Mouse (Mus musculus) CH12.LX (cell line): ENCODE results near the gene Prr15. TPM values are rescaled to one million over a fixed set of nuclear protein-coding genes. Genes with fewer than 3 reads are reported as not detected.

Experiments used
- DNase-seq: peaks from one replicate; pipeline ENCODE4 v3.0.0-alpha.2; 2013; ENCODE audit errors: extremely low read depth
- H3K27ac ChIP-seq: 2 replicates; pipeline ENCODE4 v1.5.1; 2012; ENCODE audit warnings: low read depth, mild to moderate bottlenecking, control low read depth, moderate library complexity; ENCODE audit not compliant: insufficient read depth
- H3K27me3 ChIP-seq: replicated peaks from 2 replicates; pipeline ENCODE3; 2012; ENCODE audit warnings: inconsistent platforms
- H3K36me3 ChIP-seq, 2 experiments: replicated peaks in 1 of 2; 2 replicates each; pipeline versions ENCODE3 to v1.6.1; 2012; ENCODE audit warnings: inconsistent platforms in 1 of 2, low read length in 1 of 2, mild to moderate bottlenecking in 1 of 2, mixed read lengths in 1 of 2, moderate library complexity in 1 of 2; ENCODE audit not compliant: control insufficient read depth in 1 of 2, insufficient read depth in 1 of 2
- H3K4me1 ChIP-seq, 2 experiments: 2 replicates each; pipeline ENCODE4 v1.6.1; 2012; ENCODE audit warnings: inconsistent platforms in 1 of 2, moderate library complexity in 1 of 2; ENCODE audit not compliant: insufficient read depth in 2 of 2, control insufficient read depth in 1 of 2
- H3K4me2 ChIP-seq: 2 replicates; pipeline ENCODE4 v1.6.1; 2012; ENCODE audit warnings: low read depth, mild to moderate bottlenecking, control low read depth; ENCODE audit not compliant: poor library complexity, insufficient read depth, severe bottlenecking
- H3K4me3 ChIP-seq, 3 experiments: fragments of 150-350 bp in 1 of 3; sonication (generic) in 1 of 3; replicated peaks in 1 of 3; 2 replicates each; pipeline versions ENCODE3 to v1.5.1; 2011 to 2012; ENCODE audit warnings: low read depth in 2 of 3, low read length in 2 of 3, mild to moderate bottlenecking in 2 of 3, moderate library complexity in 2 of 3, control low read depth in 1 of 3, improper control_type of control experiment in 1 of 3, inconsistent platforms in 1 of 3, mixed read lengths in 1 of 3; ENCODE audit not compliant: poor library complexity in 1 of 3
- H3K79me2 ChIP-seq: replicated peaks from 2 replicates; pipeline ENCODE4 v1.6.1; 2012; ENCODE audit warnings: mild to moderate bottlenecking, moderate library complexity; ENCODE audit not compliant: control insufficient read depth, poor library complexity, insufficient read depth, severe bottlenecking; ENCODE audit errors: extremely low read depth
- H3K9ac ChIP-seq: 2 replicates; pipeline ENCODE4 v1.6.1; 2012; ENCODE audit warnings: low read depth, mild to moderate bottlenecking, control low read depth, moderate library complexity; ENCODE audit not compliant: insufficient read depth
- H3K9me3 ChIP-seq: replicated peaks from 2 replicates; pipeline ENCODE3; 2012; ENCODE audit warnings: low read length, inconsistent platforms, mixed read lengths
- EP300 ChIP-seq: IDR thresholded peaks from 2 replicates; pipeline ENCODE4 v1.6.1; 2011; ENCODE audit warnings: low read length, improper control_type of control experiment
- ETS1 ChIP-seq: conservative IDR thresholded peaks from 2 replicates; pipeline ENCODE4 v1.6.1; 2012; ENCODE audit warnings: low read depth, mild to moderate bottlenecking, inconsistent platforms, low read length, improper control_type of control experiment, moderate library complexity
- JUN ChIP-seq: IDR thresholded peaks from 2 replicates; pipeline ENCODE4 v1.6.1; 2011; ENCODE audit warnings: low read depth, mild to moderate bottlenecking, low read length, improper control_type of control experiment, moderate library complexity; ENCODE audit not compliant: insufficient read depth
- MAFK ChIP-seq: IDR thresholded peaks from 2 replicates; pipeline ENCODE4 v1.6.1; 2011; ENCODE audit warnings: low read length, improper control_type of control experiment; ENCODE audit not compliant: insufficient replicate concordance
- MYC ChIP-seq: IDR thresholded peaks from 2 replicates; pipeline ENCODE4 v1.6.1; 2011; ENCODE audit warnings: low read depth, mild to moderate bottlenecking, improper control_type of control experiment, low read length
- POLR2AphosphoS2 ChIP-seq: IDR thresholded peaks from 2 replicates; pipeline ENCODE4 v1.6.1; 2011; ENCODE audit warnings: low read depth, low read length, improper control_type of control experiment
- SMC3 ChIP-seq: IDR thresholded peaks from 2 replicates; pipeline ENCODE4 v1.6.1; 2011; ENCODE audit warnings: low read depth, low read length, improper control_type of control experiment
- TBP ChIP-seq: conservative IDR thresholded peaks from 2 replicates; pipeline ENCODE4 v1.6.1; 2011; ENCODE audit warnings: low read depth, low read length, improper control_type of control experiment
- TCF12 ChIP-seq: IDR thresholded peaks from 2 replicates; pipeline ENCODE4 v1.6.1; 2014; ENCODE audit warnings: low read depth, mild to moderate bottlenecking, inconsistent platforms, low read length, improper control_type of control experiment
- USF1 ChIP-seq: IDR thresholded peaks from 2 replicates; pipeline ENCODE4 v1.6.1; 2014; ENCODE audit warnings: low read depth, mild to moderate bottlenecking, inconsistent platforms, low read length, improper control_type of control experiment
- ZKSCAN1 ChIP-seq: IDR thresholded peaks from 2 replicates; pipeline ENCODE4 v1.6.1; 2012; ENCODE audit warnings: low read depth, inconsistent platforms, low read length, improper control_type of control experiment, borderline replicate concordance
- ZMIZ1 ChIP-seq: IDR thresholded peaks from 2 replicates; pipeline ENCODE4 v1.6.1; 2012; ENCODE audit warnings: low read depth, mild to moderate bottlenecking, inconsistent platforms, low read length, improper control_type of control experiment
- ZNF384 ChIP-seq: IDR thresholded peaks from 2 replicates; pipeline ENCODE4 v1.6.1; 2012; ENCODE audit warnings: low read depth, low read length, improper control_type of control experiment, inconsistent platforms
- dilution Hi-C: fragments of 300-500 bp; cut with MboI; formaldehyde crosslinking; loops from 2 replicates; pipeline ENCODE4 v1.14.3; 2020; ENCODE audit warnings: low sequenced_read_pairs; ENCODE audit not compliant: extremely low pct_unique_long_range_greater_than_20kb, extremely low pct_ligation_motif_present
- in situ Hi-C: fragments of 300-500 bp; cut with MboI; formaldehyde crosslinking; loops from 3 replicates; pipeline ENCODE4 v1.14.3; 2019; ENCODE audit warnings: low sequenced_read_pairs, low pct_ligation_motif_present, low pct_unique_long_range_greater_than_20kb, mixed read lengths
- polyA plus RNA-seq: library from polyadenylated mRNA; unstranded; fragments of >175 nt; gene quantifications from 2 replicates; pipeline ENCODE4 v1.2.1, GENCODE M21; 2012; ENCODE audit warnings: low read depth; ENCODE audit not compliant: insufficient read length
- total RNA-seq, 2 experiments: library from RNA; depleted of rRNA; stranded (reverse); fragments of 300-350 nt in 1 of 2; fragments of >200 nt in 1 of 2; gene quantifications; 2 replicates each; pipeline ENCODE4 v1.2.3; 2012 to 2014

Gene Prr15
- total and polyA plus RNA-seq, 3 experiments = not detected

GRCm38 (mm10) chr6:54299417-54299816, 26.2 kb upstream of the Prr15 start (continued):
- no peak for TF ChIP-seq ZMIZ1
- TF ChIP-seq EP300 = no peak

GRCm38 (mm10) chr6:54305777-54306176, 19.9 kb upstream of the Prr15 start:
- no peaks in the 10 kb centered on the region for H3K9me3 ChIP-seq
- in situ Hi-C loops (no loop called here), dilution Hi-C loops (no loop called here)
- H3K9ac ChIP-seq = no peak overlapping the region
- H3K27ac ChIP-seq = no peak overlapping the region
- peaks cover 0 to 7% of the 10 kb centered on the region in 2 experiments; a peak in 2 of 4 replicates for H3K4me1 ChIP-seq
- no peak for DNase-seq
- no peaks in the 10 kb centered on the region for H3K79me2 ChIP-seq
- no peaks in the 10 kb centered on the region for H3K27me3 ChIP-seq
- H3K4me3 ChIP-seq = no peak overlapping the region
- H3K4me2 ChIP-seq = no peak overlapping the region
- H3K36me3 ChIP-seq = no peaks in the 10 kb centered on the region
- TF ChIP-seq SMC3 = no peak
- TF ChIP-seq ZNF384 = no peak
- no peak for TF ChIP-seq TCF12
- TF ChIP-seq MYC = no peak
- TF ChIP-seq ETS1 = no peak
- no peak for TF ChIP-seq USF1
- no peak for TF ChIP-seq POLR2AphosphoS2
- TF ChIP-seq TBP = no peak
- no peak for TF ChIP-seq MAFK
- no peak for TF ChIP-seq ZKSCAN1
- TF ChIP-seq JUN = no peak

GRCm38 (mm10) chr6:54313071-54313470, 12.6 kb upstream of the Prr15 start:
- H3K36me3 ChIP-seq = no peaks in the 10 kb centered on the region
- H3K9ac ChIP-seq = no peak overlapping the region
- peaks cover 3% of the 10 kb centered on the region in 2 experiments; a peak in 3 of 4 replicates for H3K4me1 ChIP-seq
- in situ Hi-C loops (no loop called here), dilution Hi-C loops (no loop called here)
- H3K4me3 ChIP-seq = no peak overlapping the region
- no peak for DNase-seq
- no peak overlapping the region for H3K4me2 ChIP-seq
- no peaks in the 10 kb centered on the region for H3K27me3 ChIP-seq
- H3K9me3 ChIP-seq = no peaks in the 10 kb centered on the region
- TF ChIP-seq ZNF384 (peak; percentile 49), TBP (no peak)
- H3K27ac ChIP-seq = no peak overlapping the region
- H3K79me2 ChIP-seq = no peaks in the 10 kb centered on the region
